Mouse (Mus musculus): ENCODE measurements at regions not wholly inside any gene's neighbourhood (a gene's known extent, or its start where the extent isn't known, plus 50 kb on each side); places are given as distances from the start of the nearest gene placed in this dataset.
A peak's percentile ranks its signal among the peaks of the same experiment; 100 is the strongest.
"Not testable (repeated sequence)": the region's sequence is repeated elsewhere in the genome, so short reads cannot be mapped to it uniquely, and the experiment has no call there.

- DNase-seq (ENCODE audit: low spot score) = not testable (repeated sequence)
Measured at GRCm38 (mm10) chr13:12940911-12941310, 64.3 kb downstream of the Prl2c2 start.

- DNase-seq (ENCODE audit: low spot score) = peak; percentile 25
Measured at GRCm38 (mm10) chr13:12935103-12935502, 70.1 kb downstream of the Prl2c2 start.

- peak; percentile 15 for DNase-seq (ENCODE audit: low spot score)
Measured at GRCm38 (mm10) chr13:12931907-12932617, 73.1 kb downstream of the Prl2c2 start.

GRCm38 (mm10) chr13:12930566-12930965 is 74.6 kb downstream of the Prl2c2 start:
- DNase-seq (ENCODE audit: low spot score) = no peak

- no peak for DNase-seq (ENCODE audit: low spot score)
Measured at GRCm38 (mm10) chr13:12929806-12930205, 75.4 kb downstream of the Prl2c2 start.

- no peak for DNase-seq (ENCODE audit: low spot score)
Measured at GRCm38 (mm10) chr13:12927587-12928345, 77.4 kb downstream of the Prl2c2 start.

- no peak for DNase-seq (ENCODE audit: low spot score)
Measured at GRCm38 (mm10) chr13:12925604-12926003, 79.6 kb downstream of the Prl2c2 start.

GRCm38 (mm10) chr13:12912902-12913301 is 92.3 kb downstream of the Prl2c2 start:
- no peak for DNase-seq (ENCODE audit: low spot score)

- no peak for DNase-seq (ENCODE audit: low spot score)
Measured at GRCm38 (mm10) chr13:12906151-12906550, 99.0 kb downstream of the Prl2c2 start.

- DNase-seq (ENCODE audit: low spot score) = not testable (repeated sequence)
Measured at GRCm38 (mm10) chr13:12889631-12890030, 89.8 kb upstream of the Prl2c3 start.

- DNase-seq (ENCODE audit: low spot score) = not testable (repeated sequence)
Measured at GRCm38 (mm10) chr13:12879506-12879905, 79.6 kb upstream of the Prl2c3 start.

- DNase-seq (ENCODE audit: low spot score) = not testable (repeated sequence)
Measured at GRCm38 (mm10) chr13:12864946-12865345, 65.1 kb upstream of the Prl2c3 start.

GRCm38 (mm10) chr13:12864263-12864662 is 64.4 kb upstream of the Prl2c3 start:
- DNase-seq (ENCODE audit: low spot score) = no peak

GRCm38 (mm10) chr13:12863542-12863941 is 63.7 kb upstream of the Prl2c3 start:
- not testable (repeated sequence) for DNase-seq (ENCODE audit: low spot score)

- not testable (repeated sequence) for DNase-seq (ENCODE audit: low spot score)
Measured at GRCm38 (mm10) chr13:12860954-12861353, 61.1 kb upstream of the Prl2c3 start.

GRCm38 (mm10) chr13:12859930-12860329 is 60.1 kb upstream of the Prl2c3 start:
- DNase-seq (ENCODE audit: low spot score) = not testable (repeated sequence)

All from c-Kit-positive CD71-positive TER-119-positive erythroid progenitor cells, embryonic 14.5 days (primary cell).